Mouse (Mus musculus): Measurements from ENCODE around the gene Btf3l4. TPM values are rescaled to one million over a fixed set of nuclear protein-coding genes. Genes with fewer than 3 reads are reported as not detected.
A peak's percentile ranks its signal among the peaks of the same experiment; 100 is the strongest.

Btf3l4 gene
- total RNA-seq, 2 experiments from 2014 or later: 81.3 to 87.0 TPM

- DNase-seq: no peak
- intact Hi-C loops (cut with DNase I): no loop called here
These were observed 6.8 kb downstream of the Btf3l4 start for GRCm38 (mm10) chr4:108826643-108827042.

- intact Hi-C loops (cut with DNase I): no loop called here
- no peak for DNase-seq
These were observed 7.3 kb downstream of the Btf3l4 start for GRCm38 (mm10) chr4:108826096-108826495.

GRCm38 (mm10) chr4:108825677-108826076, 7.7 kb downstream of the Btf3l4 start:
- intact Hi-C loops (cut with DNase I): no loop called here
- DNase-seq: no peak

- no peak for DNase-seq
- intact Hi-C loops (cut with DNase I): no loop called here
These were observed 21.9 kb downstream of the Btf3l4 start for GRCm38 (mm10) chr4:108811550-108811949.

GRCm38 (mm10) chr4:108811142-108811541, 22.3 kb downstream of the Btf3l4 start:
- DNase-seq: no peak
- intact Hi-C loops (cut with DNase I): no loop called here

- no peak for DNase-seq
- intact Hi-C loops (cut with DNase I): no loop called here
These were observed 29.9 kb downstream of the Btf3l4 start for GRCm38 (mm10) chr4:108803535-108803934.

- DNase-seq: peak; percentile 73 to 82
- intact Hi-C loops (cut with DNase I): no loop called here
These were observed 35.2 kb downstream of the Btf3l4 start for GRCm38 (mm10) chr4:108798083-108798830.

GRCm38 (mm10) chr4:108796701-108797100, 36.7 kb downstream of the Btf3l4 start:
- intact Hi-C loops (cut with DNase I): no loop called here
- DNase-seq: no peak

- intact Hi-C loops (cut with DNase I): no loop called here
- no peak for DNase-seq
These were observed 39.5 kb downstream of the Btf3l4 start for GRCm38 (mm10) chr4:108793941-108794340.

- DNase-seq: no peak
- intact Hi-C loops (cut with DNase I): no loop called here
These were observed 42.9 kb downstream of the Btf3l4 start for GRCm38 (mm10) chr4:108790507-108790906.

GRCm38 (mm10) chr4:108789258-108789936, 44.0 kb downstream of the Btf3l4 start:
- DNase-seq: no peak
- intact Hi-C loops (cut with DNase I): no loop called here

GRCm38 (mm10) chr4:108782421-108783085, 50.9 kb downstream of the Btf3l4 start:
- intact Hi-C loops (cut with DNase I): loop anchor here (5.0 kb wide), 1 partner anchor 85 kb away; no protein-coding TSS in a partner anchor
- DNase-seq: no peak

GRCm38 (mm10) chr4:108781596-108781995, 51.8 kb downstream of the Btf3l4 start:
- intact Hi-C loops (cut with DNase I): loop anchor here (2.0 to 5.0 kb wide), 2 partner anchors 51 to 84 kb away; partner anchors contain the start of gene Btf3l4
- no peak for DNase-seq

GRCm38 (mm10) chr4:108780864-108781205, 52.6 kb downstream of the Btf3l4 start:
- DNase-seq: no peak
- intact Hi-C loops (cut with DNase I): loop anchor here (2.0 to 5.0 kb wide), 2 partner anchors 52 to 84 kb away; partner anchors contain the start of gene Btf3l4

GRCm38 (mm10) chr4:108780057-108780863, 53.2 kb downstream of the Btf3l4 start, which contains the start of gene Zfyve9:
TSS of gene Zfyve9 (minus strand) at chr4:108780798.
- DNase-seq: peak; percentile 87 to 89
- intact Hi-C loops (cut with DNase I): loop anchor here (2.0 to 5.0 kb wide), 2 partner anchors 53 to 83 kb away; partner anchors contain the start of gene Btf3l4

GRCm38 (mm10) chr4:108779763-108780056, 53.7 kb downstream of the Btf3l4 start:
- DNase-seq: no peak
- intact Hi-C loops (cut with DNase I): loop anchor here (2.0 to 5.0 kb wide), 2 partner anchors 53 to 82 kb away; partner anchors contain the start of gene Btf3l4

GRCm38 (mm10) chr4:108768527-108768926, 64.9 kb downstream of the Btf3l4 start:
- DNase-seq: no peak
- intact Hi-C loops (cut with DNase I): no loop called here

Data from heart, postnatal 36 days (tissue).